Comparison of ENCODE assay signal across 8 mouse cellular contexts in the genomic region with DNA sequence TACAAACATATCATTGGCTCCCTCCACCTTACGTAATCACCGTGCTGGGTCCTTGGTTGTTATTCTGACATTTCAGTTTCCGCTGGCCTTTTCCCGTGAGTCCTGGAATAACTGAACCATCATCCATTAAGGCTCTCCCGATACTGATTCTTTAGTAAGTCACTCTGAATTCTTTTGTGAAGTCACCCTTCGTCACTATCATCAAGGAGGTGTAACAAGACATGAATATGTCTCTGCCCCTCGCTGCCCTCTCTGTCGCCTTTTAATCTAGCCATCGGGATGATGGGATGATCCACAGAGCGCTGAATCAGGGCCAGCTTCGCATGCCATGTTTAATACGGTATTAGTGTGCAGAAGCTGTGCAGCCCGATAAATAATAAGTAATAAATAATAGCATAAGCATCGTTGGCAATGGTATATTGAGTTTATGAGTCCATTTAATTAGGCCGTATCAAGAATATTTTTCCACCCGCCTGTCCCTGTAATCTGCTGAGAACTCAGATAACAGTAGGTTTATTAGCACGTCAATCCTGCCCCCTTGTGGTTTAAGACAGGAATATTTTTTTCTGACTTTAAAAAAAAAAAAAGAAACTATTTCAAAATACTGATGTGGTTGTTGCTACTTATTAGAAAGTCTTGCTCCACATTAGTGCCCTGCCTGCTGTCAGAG. TPM values are rescaled to one million over a fixed set of nuclear protein-coding genes. Genes with fewer than 3 reads are reported as not detected.
DNase-seq lines count a peak whose midpoint lies in the region; ATAC-seq lines count a peak whose summit lies in the region.

No protein-coding gene starts in this region.

- peak overlapping the region; percentile 55 for H3K4me2 ChIP-seq in embryonic facial prominence, embryonic 13.5 days
- H3K4me2 ChIP-seq in midbrain, embryonic 11.5 days: peak overlapping the region; percentile 50

- no peak for ATAC-seq in embryonic facial prominence, embryonic 13.5 days (ENCODE audit: insufficient number of reproducible peaks, insufficient read depth, low FRiP score, low TSS enrichment, low read depth)
- ATAC-seq in midbrain, embryonic 11.5 days (ENCODE audit: low FRiP score): peak; percentile 36; the same call in 1 of the 2 replicates

- no peaks in the 10 kb centered on the region for H3K27me3 ChIP-seq in embryonic facial prominence, embryonic 13.5 days
- H3K27me3 ChIP-seq in hindbrain, embryonic 10.5 days (ENCODE audit: insufficient read depth, poor library complexity, severe bottlenecking): no peaks in the 10 kb centered on the region
- no peaks in the 10 kb centered on the region for H3K27me3 ChIP-seq in midbrain, embryonic 11.5 days (ENCODE audit: control insufficient read depth, insufficient read depth, low read length)

- 34% methylated on average over 17 of the region's 17 CpGs for WGBS in embryonic facial prominence, embryonic 13.5 days
- 30% methylated on average over 17 of the region's 17 CpGs for WGBS in hindbrain, embryonic 10.5 days
- 31% methylated on average over 17 of the region's 17 CpGs for WGBS in midbrain, embryonic 11.5 days

- H3K9ac ChIP-seq in embryonic facial prominence, embryonic 13.5 days: no peak overlapping the region
- no peak overlapping the region for H3K9ac ChIP-seq in midbrain, embryonic 11.5 days (ENCODE audit: low read length)

- H3K27ac ChIP-seq in embryonic facial prominence, embryonic 13.5 days: no peak overlapping the region
- no peak overlapping the region for H3K27ac ChIP-seq in hindbrain, embryonic 10.5 days
- H3K27ac ChIP-seq in midbrain, embryonic 11.5 days (ENCODE audit: low read depth, low read length): no peak overlapping the region

- peaks cover 27% of the 10 kb centered on the region for H3K4me1 ChIP-seq in embryonic facial prominence, embryonic 13.5 days
- peaks cover 10% of the 10 kb centered on the region; the same call in 1 of the 2 replicates for H3K4me1 ChIP-seq in hindbrain, embryonic 10.5 days (replicated peaks)
- H3K4me1 ChIP-seq in midbrain, embryonic 11.5 days (ENCODE audit: control insufficient read depth, insufficient read depth, low read length): peaks cover 4% of the 10 kb centered on the region; the same call in 1 of the 2 replicates

- no peaks in the 10 kb centered on the region for H3K9me3 ChIP-seq in embryonic facial prominence, embryonic 13.5 days
- H3K9me3 ChIP-seq in hindbrain, embryonic 10.5 days: no peaks in the 10 kb centered on the region
- no peaks in the 10 kb centered on the region for H3K9me3 ChIP-seq in midbrain, embryonic 11.5 days (ENCODE audit: control insufficient read depth, low read length)

- peak overlapping the region; percentile 23 for H3K4me3 ChIP-seq in embryonic facial prominence, embryonic 13.5 days
- peak overlapping the region; percentile 49 for H3K4me3 ChIP-seq in hindbrain, embryonic 10.5 days
- H3K4me3 ChIP-seq in midbrain, embryonic 11.5 days (ENCODE audit: low read depth, low read length): peak overlapping the region; percentile 28

- H3K36me3 ChIP-seq in embryonic facial prominence, embryonic 13.5 days: no peaks in the 10 kb centered on the region
- H3K36me3 ChIP-seq in hindbrain, embryonic 10.5 days: no peaks in the 10 kb centered on the region
- no peaks in the 10 kb centered on the region for H3K36me3 ChIP-seq in midbrain, embryonic 11.5 days (ENCODE audit: control insufficient read depth, insufficient read depth, low read length)

- peak; percentile 52 to 80 for DNase-seq in adrenal gland, adult (ENCODE audit: inconsistent age in 2 of 2, low spot score in 1 of 2)
- no peak for DNase-seq in adrenal gland, adult 8-10 months
- peak; percentile 66 for DNase-seq in ZHBTc4 (ENCODE audit: low read depth, low spot score)
- DNase-seq in hindbrain, embryonic 10.5 days (ENCODE audit: low spot score): peak; percentile 25
- peak; percentile 21 to 38 for DNase-seq in left cerebral cortex, adult 18-20 months (ENCODE audit: low spot score in 2 of 2)
- peak; percentile 89 for DNase-seq in midbrain, embryonic 11.5 days (ENCODE audit: low spot score, missing footprints)
- peak; percentile 51 for DNase-seq in telencephalon, adult 2 months (ENCODE audit: low read depth, low spot score)

RNA-seq across cellular contexts. Expression of a gene that starts 33.8 kb away (rescaled TPM):
- 10 to 100 TPM; 51.0 to 82.1 (median 68.5) TPM for total RNA-seq in adrenal gland, adult 8-10 months (2022)
- 49.3 and 50.2 TPM in 2 replicates for polyA plus RNA-seq in embryonic facial prominence, embryonic 13.5 days (2015; fragmentation: Nextera tagmentation; extraction: Ambion mirVana)
- 63.4 and 67.5 TPM in 2 replicates for polyA plus RNA-seq in hindbrain, embryonic 10.5 days (2016; fragmentation: Nextera tagmentation; extraction: Ambion mirVana)
- total RNA-seq in left cerebral cortex, adult 18-20 months (2021): 10 to 100 TPM; 53.5 to 56.2 TPM
- polyA plus RNA-seq in midbrain, embryonic 11.5 days (2014; fragmentation: Nextera tagmentation; extraction: Ambion mirVana): 67.5 and 74.3 TPM in 2 replicates

RNA-seq across cellular contexts. Expression of a gene that starts 47.5 kb away (rescaled TPM):
- total RNA-seq in adrenal gland, adult 8-10 months (2022): 10 to 100 TPM; 19.9 to 44.3 (median 31.5) TPM
- 25.6 and 34.0 TPM in 2 replicates for polyA plus RNA-seq in embryonic facial prominence, embryonic 13.5 days (2015; fragmentation: Nextera tagmentation; extraction: Ambion mirVana)
- 5.9 and 6.0 TPM in 2 replicates for polyA plus RNA-seq in hindbrain, embryonic 10.5 days (2016; fragmentation: Nextera tagmentation; extraction: Ambion mirVana)
- 1 to 10 TPM; 4.2 TPM for total RNA-seq in left cerebral cortex, adult 18-20 months (2021)
- polyA plus RNA-seq in midbrain, embryonic 11.5 days (2014; fragmentation: Nextera tagmentation; extraction: Ambion mirVana): 5.5 and 6.2 TPM in 2 replicates
